Mouse (Mus musculus): Measurements from ENCODE around the gene Chaf1a.

GRCm38 (mm10) chr17:56032831-56033230 lies 7.4 kb upstream of the Chaf1a start:
- TF ChIP-seq POLR2A (IDR thresholded peaks at IDR 0.05; ENCODE audit: control insufficient read depth, extremely low read depth, insufficient read depth, low read length, poor library complexity) (no peak), CTCF (IDR thresholded peaks at IDR 0.05; ENCODE audit: borderline replicate concordance, control insufficient read depth, extremely low read depth, insufficient read depth, low read length, poor library complexity) (no peak)

Measured in thymus, adult 2 months (tissue).